Mouse (Mus musculus) stomach, embryonic 14.5 days (tissue): Measurements from ENCODE around the gene Wscd2. TPM values are rescaled to one million over a fixed set of nuclear protein-coding genes. Genes with fewer than 3 reads are reported as not detected.
A peak's percentile ranks its signal among the peaks of the same experiment; 100 is the strongest.

Source experiments
- ATAC-seq: fragments of 200-750 bp; cut with Nextera tagmentation; 2 replicates; pipeline ENCODE4 v1.8.0; 2017; ENCODE audit warnings: low read depth, moderate TSS enrichment; ENCODE audit not compliant: insufficient number of reproducible peaks, insufficient read depth, low FRiP score
- H3K27ac ChIP-seq: fragments of 300-500 bp; sonication (generic); 2 replicates; pipeline ENCODE4 v1.5.1; 2014; ENCODE audit warnings: mild to moderate bottlenecking, low read length, moderate library complexity, mixed read lengths
- H3K27me3 ChIP-seq: fragments of 300-500 bp; sonication (generic); 2 replicates; pipeline ENCODE4 v1.6.1; 2014; ENCODE audit warnings: low read length, control low read depth, mixed read lengths; ENCODE audit not compliant: control insufficient read depth, insufficient read depth
- H3K36me3 ChIP-seq: fragments of 300-500 bp; sonication (generic); 2 replicates; pipeline ENCODE4 v1.6.1; 2014; ENCODE audit warnings: mild to moderate bottlenecking, control low read depth, low read length, moderate library complexity, mixed read lengths; ENCODE audit not compliant: control insufficient read depth, insufficient read depth
- H3K4me1 ChIP-seq: fragments of 300-500 bp; sonication (generic); 2 replicates; pipeline ENCODE4 v1.6.1; 2014; ENCODE audit warnings: low read length, control low read depth, mixed read lengths; ENCODE audit not compliant: control insufficient read depth, insufficient read depth
- H3K4me2 ChIP-seq: fragments of 300-500 bp; sonication (generic); replicated peaks from 2 replicates; pipeline ENCODE4 v1.6.1; 2014; ENCODE audit warnings: low read depth, low read length, control low read depth
- H3K4me3 ChIP-seq: fragments of 300-500 bp; sonication (generic); 2 replicates; pipeline ENCODE4 v1.5.1; 2014; ENCODE audit warnings: low read depth, low read length, control low read depth
- H3K9ac ChIP-seq: fragments of 300-500 bp; sonication (generic); replicated peaks from 2 replicates; pipeline ENCODE4 v1.6.1; 2014; ENCODE audit warnings: low read depth, mild to moderate bottlenecking, control low read depth, low read length, moderate library complexity, mixed read lengths
- H3K9me3 ChIP-seq: fragments of 300-500 bp; sonication (generic); 2 replicates; pipeline ENCODE4 v1.6.1; 2016; ENCODE audit warnings: low read depth, low read length, control low read depth; ENCODE audit not compliant: control insufficient read depth
- WGBS: fragments of 180-500 bp; shearing (Covaris S2); extraction: QIAGEN DNeasy Blood & Tissue Kit; methylation state at CpG from one replicate; pipeline ENCODE4 v1.1.7; 2014; 5-methylcytosine and 5-hydroxymethylcytosine counted together
- polyA plus RNA-seq: library from polyadenylated mRNA; unstranded; fragments of >200 nt; fragmentation: Nextera tagmentation; extraction: Ambion mirVana; gene quantifications from 2 replicates; pipeline ENCODE4 v1.2.1, GENCODE M21; 2014

Gene Wscd2
- polyA plus RNA-seq, 1 experiment from 2014 or later: 6.2 TPM

DNA sequence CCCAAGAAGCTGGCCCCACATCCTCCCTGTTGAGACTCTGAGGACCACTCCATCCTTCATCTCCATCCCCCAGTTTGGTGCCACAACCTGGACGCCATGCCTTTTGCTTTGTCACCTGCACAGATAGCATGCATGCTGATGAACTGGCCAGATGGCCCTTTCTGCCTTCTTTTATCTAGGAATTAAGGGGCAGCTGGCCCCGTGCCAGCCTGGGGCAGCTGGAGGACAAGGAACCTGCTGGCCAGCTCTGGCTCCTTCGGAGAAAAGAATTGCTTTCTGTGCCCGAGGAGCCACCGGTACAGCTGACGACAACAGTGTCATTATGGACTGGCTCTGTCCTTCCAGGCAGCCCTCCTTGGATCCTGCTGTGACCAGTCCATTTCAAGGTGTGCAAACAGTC, 32.9 kb upstream of the Wscd2 start:
- Histone ChIP-seq H3K9me3 (no peaks in the 10 kb centered on the region), H3K27ac (no peak overlapping the region), H3K27me3 (0 out of 2 replicates have a peak, but pooled peaks cover 6% of the 10 kb centered on the region), H3K4me2 (no peak overlapping the region), H3K4me1 (0 out of 2 replicates have a peak, but pooled peaks cover 3% of the 10 kb centered on the region), H3K36me3 (no peaks in the 10 kb centered on the region), H3K9ac (no peak overlapping the region), H3K4me3 (no peak overlapping the region)
- 76% methylated on average over 6 of the region's 6 CpGs for WGBS
- no peak for ATAC-seq

DNA sequence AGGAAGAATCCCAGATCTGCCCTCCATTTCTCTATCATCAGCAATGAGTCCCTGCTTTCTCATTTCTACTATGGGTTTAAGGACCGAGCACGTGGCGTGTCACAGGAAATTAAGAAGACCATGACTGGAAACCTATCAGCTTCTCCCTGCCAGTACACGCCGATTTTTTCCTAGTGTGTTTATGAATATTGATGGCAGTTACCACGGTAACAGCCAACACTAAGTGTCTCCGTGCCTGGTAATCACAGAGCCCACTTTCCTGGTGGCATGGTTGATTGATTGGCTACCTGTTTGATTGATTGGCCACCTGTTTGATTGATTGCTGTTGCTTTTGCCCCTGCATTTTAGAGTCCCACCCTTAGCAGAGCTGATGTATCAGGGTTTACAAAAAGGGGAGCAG, 30.2 kb upstream of the Wscd2 start:
- no peak overlapping the region for H3K4me2 ChIP-seq
- H3K27ac ChIP-seq: no peak overlapping the region
- ATAC-seq: no peak
- H3K4me1 ChIP-seq: 0 out of 2 replicates have a peak, but pooled peaks cover 3% of the 10 kb centered on the region
- no peaks in the 10 kb centered on the region for H3K9me3 ChIP-seq
- 52% methylated on average over 7 of the region's 7 CpGs for WGBS
- no peaks in the 10 kb centered on the region for H3K36me3 ChIP-seq
- no peak overlapping the region for H3K4me3 ChIP-seq
- no peak overlapping the region for H3K9ac ChIP-seq
- 0 out of 2 replicates have a peak, but pooled peaks cover 6% of the 10 kb centered on the region for H3K27me3 ChIP-seq

DNA sequence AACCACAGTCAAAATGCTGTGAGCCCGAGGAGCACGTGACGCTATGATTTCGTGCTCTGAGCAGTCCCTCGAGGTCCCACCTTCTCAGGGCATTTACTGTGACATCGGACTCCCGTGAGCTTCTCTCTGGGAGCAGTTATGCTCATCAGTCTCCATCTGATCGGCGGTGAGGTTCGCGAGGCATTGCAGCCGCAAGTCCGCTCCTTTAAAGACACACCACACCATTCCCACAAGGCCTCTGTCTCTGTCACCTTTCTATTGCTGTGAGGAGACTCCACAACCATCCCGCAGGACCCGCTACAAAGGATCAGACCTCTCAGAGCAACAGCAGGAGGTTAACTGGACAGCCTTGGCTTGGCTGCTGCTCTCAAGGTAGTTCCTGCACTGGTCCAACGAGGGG, 28.6 kb upstream of the Wscd2 start:
- Histone ChIP-seq H3K4me3 (no peak overlapping the region), H3K36me3 (no peaks in the 10 kb centered on the region), H3K27me3 (0 out of 2 replicates have a peak, but pooled peaks cover 6% of the 10 kb centered on the region), H3K9ac (no peak overlapping the region), H3K4me2 (0 out of 2 replicates have a peak overlapping the region, but pooled peaks have one; percentile 14), H3K4me1 (0 out of 2 replicates have a peak, but pooled peaks cover 3% of the 10 kb centered on the region), H3K9me3 (no peaks in the 10 kb centered on the region), H3K27ac (no peak overlapping the region)
- WGBS: 12% methylated on average over 16 of the region's 16 CpGs
- no peak for ATAC-seq

DNA sequence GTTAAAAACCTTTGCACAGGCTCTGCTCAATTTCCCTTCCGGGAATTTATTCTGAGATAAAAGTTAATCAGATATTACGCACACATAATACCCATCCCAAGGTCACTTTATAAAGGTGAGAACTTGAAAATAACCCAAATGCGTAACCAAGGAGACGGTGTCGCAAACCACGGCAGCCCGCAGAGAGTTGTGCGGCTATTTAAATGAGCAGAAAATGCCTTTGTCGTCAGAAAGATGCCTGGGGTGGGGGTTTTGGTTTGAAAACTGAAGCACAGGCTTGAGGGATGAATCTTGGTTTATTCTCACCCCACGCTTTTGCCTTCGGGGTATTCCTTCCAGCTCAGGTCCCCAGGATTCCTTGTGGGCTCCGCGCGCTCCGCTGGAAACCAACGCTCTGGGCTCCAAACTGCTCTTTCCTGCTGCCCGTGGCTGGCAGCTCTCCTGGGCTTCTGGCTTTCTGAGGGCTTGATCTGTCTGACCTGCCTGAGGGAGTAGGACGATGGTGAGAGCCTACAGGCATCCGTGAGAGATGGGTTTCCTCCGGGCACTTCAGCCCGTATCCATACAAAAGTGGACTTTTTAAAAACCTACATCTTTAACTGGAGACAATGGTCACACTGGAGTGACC, 28.0 kb upstream of the Wscd2 start:
- Histone ChIP-seq H3K9ac (no peak overlapping the region), H3K4me2 (no peak overlapping the region), H3K36me3 (no peaks in the 10 kb centered on the region), H3K27ac (no peak overlapping the region), H3K9me3 (no peaks in the 10 kb centered on the region), H3K27me3 (0 out of 2 replicates have a peak, but pooled peaks cover 6% of the 10 kb centered on the region), H3K4me3 (no peak overlapping the region), H3K4me1 (0 out of 2 replicates have a peak, but pooled peaks cover 3% of the 10 kb centered on the region)
- no peak for ATAC-seq
- 44% methylated on average over 21 of the region's 21 CpGs for WGBS

DNA sequence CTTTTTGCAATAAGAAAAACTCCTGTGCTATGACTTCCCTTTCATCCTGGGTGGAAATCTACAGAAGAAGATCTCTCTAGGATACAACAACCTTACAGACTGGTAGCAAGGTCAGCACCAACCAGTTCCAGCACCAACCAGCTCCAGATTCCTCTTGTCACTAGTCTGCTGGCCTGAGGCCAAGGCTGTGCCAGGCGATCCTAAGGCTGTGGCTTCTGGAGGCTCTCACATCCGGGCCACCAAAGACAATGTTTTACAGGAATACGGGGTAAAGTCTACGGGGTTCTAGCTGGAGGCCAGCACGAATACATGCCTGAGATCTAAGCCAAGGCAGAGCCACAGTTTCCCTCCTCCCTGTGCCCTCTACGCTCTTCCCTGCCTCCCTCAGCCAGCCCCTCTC, 25.4 kb upstream of the Wscd2 start:
- Histone ChIP-seq H3K27me3 (0 out of 2 replicates have a peak, but pooled peaks cover 6% of the 10 kb centered on the region), H3K9ac (no peak overlapping the region), H3K9me3 (no peaks in the 10 kb centered on the region), H3K4me2 (no peak overlapping the region), H3K36me3 (no peaks in the 10 kb centered on the region), H3K4me1 (peaks cover 13% of the 10 kb centered on the region; the same call in 1 of the 2 replicates), H3K27ac (no peak overlapping the region), H3K4me3 (no peak overlapping the region)
- 77% methylated on average over 6 of the region's 6 CpGs for WGBS
- no peak for ATAC-seq

DNA sequence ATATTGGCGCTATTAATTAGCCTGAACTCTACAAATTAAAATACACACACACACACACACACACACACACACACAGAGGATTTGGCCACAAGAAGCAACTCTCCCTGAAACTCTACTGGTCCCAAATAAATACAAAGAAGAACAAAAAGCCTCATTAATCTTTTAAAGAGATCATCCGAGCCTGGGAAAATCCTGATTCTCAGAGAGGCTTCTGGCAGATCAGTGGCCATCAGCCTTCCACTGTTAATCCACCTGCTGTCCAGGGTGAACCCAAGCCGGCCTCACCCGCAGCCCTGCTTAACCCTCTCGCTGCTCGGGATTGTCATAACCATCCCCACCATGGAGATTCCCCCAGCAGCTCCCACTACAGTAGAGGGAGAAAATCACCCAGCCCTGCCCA, 23.6 kb upstream of the Wscd2 start:
- WGBS: 37% methylated on average over 6 of the region's 6 CpGs
- peaks cover 12% of the 10 kb centered on the region; the same call in 1 of the 2 replicates for H3K4me1 ChIP-seq
- no peak overlapping the region for H3K27ac ChIP-seq
- no peaks in the 10 kb centered on the region for H3K36me3 ChIP-seq
- no peak for ATAC-seq
- no peak overlapping the region for H3K4me2 ChIP-seq
- no peak overlapping the region for H3K4me3 ChIP-seq
- 0 out of 2 replicates have a peak, but pooled peaks cover 2% of the 10 kb centered on the region for H3K27me3 ChIP-seq
- H3K9ac ChIP-seq: no peak overlapping the region
- no peaks in the 10 kb centered on the region for H3K9me3 ChIP-seq

- no peaks in the 10 kb centered on the region for H3K36me3 ChIP-seq
- 28% methylated on average over 4 of the region's 4 CpGs for WGBS
- no peak overlapping the region for H3K9ac ChIP-seq
- H3K4me1 ChIP-seq: peaks cover 10% of the 10 kb centered on the region; the same call in 1 of the 2 replicates
- H3K4me2 ChIP-seq: no peak overlapping the region
- no peak overlapping the region for H3K4me3 ChIP-seq
- H3K27me3 ChIP-seq: no peaks in the 10 kb centered on the region
- H3K27ac ChIP-seq: no peak overlapping the region
- H3K9me3 ChIP-seq: no peaks in the 10 kb centered on the region
- ATAC-seq: no peak
Observed at GRCm38 (mm10) chr5:113467072-113467471, 23.1 kb upstream of the Wscd2 start.

DNA sequence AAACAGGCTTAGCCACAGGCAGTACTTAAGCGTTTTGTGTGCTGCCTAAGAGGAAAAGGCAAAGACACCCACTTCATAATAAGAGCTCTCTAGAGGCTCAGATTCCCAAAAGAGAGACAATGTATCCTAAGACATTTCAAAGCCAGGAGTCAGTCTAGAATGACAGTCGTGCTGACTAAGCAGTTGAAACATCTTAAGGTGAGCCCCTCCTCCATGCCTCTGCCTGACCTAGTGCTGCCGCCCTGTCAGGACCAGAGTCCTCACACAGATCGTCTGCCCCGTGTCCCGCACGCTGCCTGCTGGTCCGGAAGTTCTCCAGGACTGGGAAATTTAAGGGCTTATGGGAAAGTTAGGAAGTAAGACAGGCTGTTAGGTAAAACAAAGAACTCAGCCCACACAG, 22.4 kb upstream of the Wscd2 start:
- H3K4me1 ChIP-seq: peaks cover 10% of the 10 kb centered on the region; the same call in 1 of the 2 replicates
- H3K27me3 ChIP-seq: no peaks in the 10 kb centered on the region
- H3K9me3 ChIP-seq: no peaks in the 10 kb centered on the region
- ATAC-seq: no peak
- peak overlapping the region; percentile 27 for H3K4me2 ChIP-seq
- H3K27ac ChIP-seq: peak overlapping the region; percentile 21; the same call in 1 of the 2 replicates
- no peak overlapping the region for H3K4me3 ChIP-seq
- no peaks in the 10 kb centered on the region for H3K36me3 ChIP-seq
- 2% methylated on average over 8 of the region's 8 CpGs for WGBS
- no peak overlapping the region for H3K9ac ChIP-seq
